Mouse (Mus musculus) forebrain, postnatal 0 days (tissue): ENCODE measurements around the gene Hexa. TPM values are rescaled to one million over a fixed set of nuclear protein-coding genes. Genes with fewer than 3 reads are reported as not detected.

ENCODE experiments used
- ATAC-seq: fragments of 200-750 bp; cut with Nextera tagmentation; 2 replicates; pipeline ENCODE4 v1.8.0; 2017; ENCODE audit warnings: mild to moderate bottlenecking, moderate library complexity
- DNase-seq: peaks from one replicate; pipeline ENCODE4 v3.0.0-alpha.2; 2015
- H3K27ac ChIP-seq: fragments of 300-500 bp; sonication (generic); 2 replicates; pipeline ENCODE4 v1.5.1; 2014; ENCODE audit warnings: low read depth, mild to moderate bottlenecking, antibody characterized with exemption, low read length, moderate library complexity, mixed read lengths
- H3K27me3 ChIP-seq: fragments of 300-500 bp; sonication (generic); 2 replicates; pipeline ENCODE4 v1.6.1; 2014; ENCODE audit warnings: mild to moderate bottlenecking, low read length, mixed read lengths; ENCODE audit not compliant: insufficient read depth
- H3K36me3 ChIP-seq: fragments of 300-500 bp; sonication (generic); 2 replicates; pipeline ENCODE4 v1.6.1; 2014; ENCODE audit warnings: mild to moderate bottlenecking, moderate library complexity; ENCODE audit not compliant: insufficient read depth
- H3K4me1 ChIP-seq: fragments of 300-500 bp; sonication (generic); 2 replicates; pipeline ENCODE4 v1.6.1; 2014; ENCODE audit warnings: antibody characterized with exemption; ENCODE audit not compliant: insufficient read depth
- H3K4me2 ChIP-seq: fragments of 300-500 bp; sonication (generic); 2 replicates; pipeline ENCODE4 v1.6.1; 2014; ENCODE audit warnings: low read depth, mild to moderate bottlenecking, moderate library complexity
- H3K4me3 ChIP-seq: fragments of 300-500 bp; sonication (generic); 2 replicates; pipeline ENCODE4 v1.5.1; 2014; ENCODE audit warnings: low read depth, low read length, mixed read lengths
- H3K9ac ChIP-seq: fragments of 300-500 bp; sonication (generic); 2 replicates; pipeline ENCODE4 v1.6.1; 2014; ENCODE audit warnings: mild to moderate bottlenecking
- H3K9me3 ChIP-seq: fragments of 300-500 bp; sonication (generic); 2 replicates; pipeline ENCODE4 v1.6.1; 2016; ENCODE audit warnings: low read length
- CTCF ChIP-seq: sonication (generic); IDR thresholded peaks from 2 replicates; pipeline ENCODE4 v1.5.1; 2016; ENCODE audit warnings: antibody characterized with exemption, control low read depth, low read depth
- WGBS: fragments of 180-500 bp; shearing (Covaris S2); extraction: QIAGEN DNeasy Blood & Tissue Kit; methylation state at CpG from one replicate; pipeline ENCODE4 v1.1.7; 2014; 5-methylcytosine and 5-hydroxymethylcytosine counted together
- polyA plus RNA-seq: library from polyadenylated mRNA; unstranded; fragments of >200 nt; fragmentation: Nextera tagmentation; extraction: Ambion mirVana; gene quantifications from 2 replicates; pipeline ENCODE4 v1.2.1, GENCODE M21; 2015
- total RNA-seq: library from RNA; depleted of rRNA; stranded (reverse); fragments of >200 nt; gene quantifications from 2 replicates; pipeline ENCODE4 v1.2.3, GENCODE M21; 2014

Hexa gene
- total and polyA plus RNA-seq, 2 experiments from 2014 or later = 49.9 to 50.7 TPM

DNA sequence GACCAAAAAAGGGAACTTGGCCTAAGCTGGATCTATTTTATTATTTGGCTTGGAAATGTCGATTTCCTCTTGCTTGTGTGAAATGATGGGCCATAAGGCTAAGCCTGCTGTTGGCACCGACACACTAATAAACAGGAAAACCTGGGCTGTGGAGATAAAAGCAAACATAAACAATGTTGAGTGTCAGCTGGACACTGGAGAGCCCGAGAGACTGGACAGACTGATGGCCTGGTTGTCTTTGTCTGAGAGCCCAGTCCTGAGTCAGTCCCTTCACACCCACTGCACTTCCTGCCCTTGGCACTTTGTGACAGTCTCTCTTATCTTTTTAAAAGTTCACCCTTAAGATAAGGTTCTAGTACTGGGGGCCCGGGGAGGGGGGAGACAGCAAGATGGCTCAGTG is 16.4 kb upstream of the Hexa start:
- no peak overlapping the region for H3K4me3 ChIP-seq
- DNase-seq = no peak
- H3K9ac ChIP-seq = no peak overlapping the region
- WGBS = 67% methylated on average over 4 of the region's 4 CpGs
- no peaks in the 10 kb centered on the region for H3K9me3 ChIP-seq
- H3K27ac ChIP-seq = no peak overlapping the region
- H3K4me1 ChIP-seq = no peaks in the 10 kb centered on the region
- ATAC-seq = no peak
- no peak for TF ChIP-seq CTCF
- H3K27me3 ChIP-seq = no peaks in the 10 kb centered on the region
- H3K36me3 ChIP-seq = no peaks in the 10 kb centered on the region
- no peak overlapping the region for H3K4me2 ChIP-seq

- TF ChIP-seq CTCF = no peak
- WGBS = 82% methylated on average over 6 of the region's 6 CpGs
These were observed 12.6 kb upstream of the Hexa start for GRCm38 (mm10) chr9:59526727-59527126.

GRCm38 (mm10) chr9:59527580-59527979 is 11.8 kb upstream of the Hexa start:
- Histone ChIP-seq H3K27ac (no peak overlapping the region), H3K4me2 (no peak overlapping the region), H3K4me1 (no peaks in the 10 kb centered on the region), H3K36me3 (no peaks in the 10 kb centered on the region), H3K27me3 (no peaks in the 10 kb centered on the region), H3K4me3 (no peak overlapping the region), H3K9me3 (no peaks in the 10 kb centered on the region), H3K9ac (no peak overlapping the region)
- 84% methylated on average over 3 of the region's 3 CpGs for WGBS
- DNase-seq (no peak), ATAC-seq (no peak)
- TF ChIP-seq CTCF = no peak

More at GRCm38 (mm10) chr9:59526727-59527126, 12.6 kb upstream of the Hexa start:
- no peaks in the 10 kb centered on the region for H3K4me1 ChIP-seq
- no peaks in the 10 kb centered on the region for H3K9me3 ChIP-seq
- ATAC-seq (no peak), DNase-seq (no peak)
- no peaks in the 10 kb centered on the region for H3K36me3 ChIP-seq
- H3K4me2 ChIP-seq = no peak overlapping the region
- no peak overlapping the region for H3K9ac ChIP-seq
- H3K4me3 ChIP-seq = no peak overlapping the region
- no peak overlapping the region for H3K27ac ChIP-seq
- H3K27me3 ChIP-seq = no peaks in the 10 kb centered on the region

- H3K27me3 ChIP-seq = no peaks in the 10 kb centered on the region
- no peak overlapping the region for H3K9ac ChIP-seq
- DNase-seq (no peak), ATAC-seq (no peak)
- H3K36me3 ChIP-seq = no peaks in the 10 kb centered on the region
- no peak for TF ChIP-seq CTCF
- H3K4me2 ChIP-seq = no peak overlapping the region
- H3K4me1 ChIP-seq = no peaks in the 10 kb centered on the region
- WGBS = 85% methylated on average over 2 of the region's 2 CpGs
- H3K9me3 ChIP-seq = no peaks in the 10 kb centered on the region
- no peak overlapping the region for H3K4me3 ChIP-seq
- H3K27ac ChIP-seq = no peak overlapping the region
These were observed 11.1 kb upstream of the Hexa start for GRCm38 (mm10) chr9:59528274-59528673.

DNA sequence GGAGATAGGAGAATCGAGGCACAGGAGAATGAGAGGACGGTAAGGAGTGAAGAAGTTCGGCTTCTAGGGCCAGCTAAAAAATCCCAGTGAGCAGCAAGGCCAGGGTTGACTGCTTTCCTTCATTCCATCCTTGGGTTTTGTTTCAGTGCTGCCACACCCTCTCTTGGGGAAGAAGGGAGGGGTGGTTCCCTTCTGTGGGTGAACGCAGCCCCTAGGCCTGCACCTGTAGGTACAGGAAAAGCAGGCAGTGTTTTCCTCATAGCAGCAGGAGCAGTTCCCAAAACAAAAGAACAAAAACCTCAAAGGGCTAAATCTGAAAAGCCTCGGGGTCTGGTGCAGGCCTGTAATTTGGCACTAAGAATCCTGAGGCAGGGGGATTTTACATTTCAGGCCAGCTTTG is 7.7 kb upstream of the Hexa start:
- no peak for TF ChIP-seq CTCF
- Histone ChIP-seq H3K9ac (no peak overlapping the region), H3K4me1 (no peaks in the 10 kb centered on the region), H3K4me2 (no peak overlapping the region), H3K36me3 (no peaks in the 10 kb centered on the region), H3K27me3 (no peaks in the 10 kb centered on the region), H3K9me3 (no peaks in the 10 kb centered on the region), H3K27ac (no peak overlapping the region), H3K4me3 (no peak overlapping the region)
- 20% methylated on average over 5 of the region's 5 CpGs for WGBS
- no peak for ATAC-seq
- DNase-seq = no peak

GRCm38 (mm10) chr9:59533422-59533821 is 5.9 kb upstream of the Hexa start:
- WGBS = 76% methylated on average over 2 of the region's 2 CpGs

GRCm38 (mm10) chr9:59533889-59534288 is 5.5 kb upstream of the Hexa start:
- H3K27ac ChIP-seq = no peak overlapping the region
- no peak for ATAC-seq
- H3K4me1 ChIP-seq = 0 out of 2 replicates have a peak, but pooled peaks cover 1% of the 10 kb centered on the region
- no peak overlapping the region for H3K4me2 ChIP-seq
- 56% methylated on average over 4 of the region's 4 CpGs for WGBS
- H3K36me3 ChIP-seq = no peaks in the 10 kb centered on the region
- no peak for TF ChIP-seq CTCF
- no peak overlapping the region for H3K4me3 ChIP-seq
- H3K27me3 ChIP-seq = no peaks in the 10 kb centered on the region
- H3K9ac ChIP-seq = no peak overlapping the region
- H3K9me3 ChIP-seq = no peaks in the 10 kb centered on the region
- no peak for DNase-seq

More at GRCm38 (mm10) chr9:59533422-59533821, 5.9 kb upstream of the Hexa start:
- Histone ChIP-seq H3K4me3 (no peak overlapping the region), H3K4me2 (no peak overlapping the region), H3K36me3 (no peaks in the 10 kb centered on the region), H3K27ac (no peak overlapping the region), H3K27me3 (no peaks in the 10 kb centered on the region), H3K9ac (no peak overlapping the region), H3K4me1 (no peaks in the 10 kb centered on the region), H3K9me3 (no peaks in the 10 kb centered on the region)
- DNase-seq (no peak), ATAC-seq (no peak)
- TF ChIP-seq CTCF = no peak

DNA sequence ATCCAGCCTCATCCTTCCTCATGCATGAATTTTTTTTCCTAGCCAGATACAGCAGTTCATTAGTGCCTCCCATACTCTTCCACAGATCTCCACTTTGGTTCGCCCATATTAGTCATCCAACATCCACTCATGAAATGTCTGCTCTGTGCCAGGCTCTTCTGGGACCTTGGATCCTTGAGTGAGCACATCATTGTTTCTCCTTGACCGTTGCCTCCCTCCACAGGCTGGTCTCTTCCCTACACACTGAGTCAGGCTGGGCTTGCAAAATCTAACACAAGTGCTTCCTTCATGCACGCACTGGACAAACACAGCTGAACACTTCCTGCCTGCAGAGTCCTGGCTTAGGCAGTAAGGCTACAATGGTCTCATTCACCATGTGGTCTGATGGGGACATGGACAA is 1.7 kb upstream of the Hexa start:
- no peak for ATAC-seq
- WGBS = 88% methylated on average over 3 of the region's 3 CpGs
- Histone ChIP-seq H3K4me2 (no peak overlapping the region), H3K9me3 (no peaks in the 10 kb centered on the region), H3K4me3 (no peak overlapping the region), H3K9ac (no peak overlapping the region), H3K36me3 (no peaks in the 10 kb centered on the region), H3K27me3 (no peaks in the 10 kb centered on the region), H3K4me1 (peaks cover 22% of the 10 kb centered on the region), H3K27ac (no peak overlapping the region)
- DNase-seq = no peak
- no peak for TF ChIP-seq CTCF
